In genomic region chr19:37208986-37209385, GRCm38 (mm10) we compare ENCODE assay signal across 8 mouse cellular contexts. TPM values are rescaled to one million over a fixed set of nuclear protein-coding genes. Genes with fewer than 3 reads are reported as not detected.
DNase-seq lines count a peak whose midpoint lies in the region; ATAC-seq and TF ChIP-seq lines count a peak whose summit lies in the region.

No protein-coding gene starts in this region.

- H3K4me2 ChIP-seq in lung, embryonic 14.5 days, result peak overlapping the region; percentile 94
- peak overlapping the region; percentile 94 for H3K4me2 ChIP-seq in embryonic facial prominence, embryonic 14.5 days (ENCODE audit: low read depth, low read length)

- no peaks in the 10 kb centered on the region for H3K9me3 ChIP-seq in lung, embryonic 14.5 days (ENCODE audit: low read depth, low read length)
- no peaks in the 10 kb centered on the region for H3K9me3 ChIP-seq in embryonic facial prominence, embryonic 14.5 days (ENCODE audit: control insufficient read depth, low read length)
- no peaks in the 10 kb centered on the region for H3K9me3 ChIP-seq in limb, embryonic 10.5 days (replicated peaks)

- peak; percentile 13 for DNase-seq in lung, embryonic 14.5 days
- no peak for DNase-seq in lung, postnatal 4 days
- DNase-seq in embryonic facial prominence, embryonic 14.5 days (ENCODE audit: low spot score), result no peak
- no peak for DNase-seq in limb, embryonic 10.5 days (ENCODE audit: low spot score)
- DNase-seq in retina, embryonic 14.5 days (ENCODE audit: low spot score), result peak; percentile 18
- no peak for DNase-seq in cerebellum, adult 11 months
- no peak for DNase-seq in left cerebral cortex, adult 11 months (ENCODE audit: low spot score)
- no peak for DNase-seq in left cerebral cortex, adult 18-20 months (ENCODE audit: low spot score in 2 of 2)

- peaks cover 34% of the 10 kb centered on the region for H3K36me3 ChIP-seq in lung, embryonic 14.5 days (ENCODE audit: insufficient read depth)
- peaks cover 27% of the 10 kb centered on the region for H3K36me3 ChIP-seq in embryonic facial prominence, embryonic 14.5 days (ENCODE audit: control insufficient read depth, insufficient read depth, low read length)
- peaks cover 47% of the 10 kb centered on the region for H3K36me3 ChIP-seq in limb, embryonic 10.5 days

- 41% methylated on average over 7 of the region's 7 CpGs for WGBS in lung, embryonic 14.5 days
- WGBS in embryonic facial prominence, embryonic 14.5 days, result 74% methylated on average over 7 of the region's 7 CpGs
- 85% methylated on average over 7 of the region's 7 CpGs for WGBS in limb, embryonic 10.5 days

- ATAC-seq in lung, embryonic 14.5 days (ENCODE audit: insufficient read depth), result no peak
- no peak for ATAC-seq in embryonic facial prominence, embryonic 14.5 days (ENCODE audit: low read depth)

- peak overlapping the region; percentile 98; the same call in 1 of the 2 replicates for H3K9ac ChIP-seq in lung, embryonic 14.5 days
- peak overlapping the region; percentile 98 for H3K9ac ChIP-seq in embryonic facial prominence, embryonic 14.5 days (ENCODE audit: low read depth, low read length)

- peaks cover 12% of the 10 kb centered on the region for H3K4me1 ChIP-seq in lung, embryonic 14.5 days (ENCODE audit: insufficient read depth)
- H3K4me1 ChIP-seq in embryonic facial prominence, embryonic 14.5 days (ENCODE audit: control insufficient read depth, insufficient read depth, low read length), result peaks cover 10% of the 10 kb centered on the region
- peaks cover 15% of the 10 kb centered on the region for H3K4me1 ChIP-seq in limb, embryonic 10.5 days

- TF ChIP-seq CTCF in lung, embryonic 14.5 days (IDR thresholded peaks at IDR 0.05; ENCODE audit: low read depth), result no peak

- no peaks in the 10 kb centered on the region for H3K27me3 ChIP-seq in lung, embryonic 14.5 days (ENCODE audit: insufficient read depth, low read length)
- no peaks in the 10 kb centered on the region for H3K27me3 ChIP-seq in embryonic facial prominence, embryonic 14.5 days (replicated peaks; ENCODE audit: control insufficient read depth, insufficient read depth, low read length)
- no peaks in the 10 kb centered on the region for H3K27me3 ChIP-seq in limb, embryonic 10.5 days (ENCODE audit: low read depth, poor library complexity, severe bottlenecking)

- no peak overlapping the region for H3K27ac ChIP-seq in lung, embryonic 14.5 days (ENCODE audit: low read depth)
- no peak overlapping the region for H3K27ac ChIP-seq in embryonic facial prominence, embryonic 14.5 days (replicated peaks; ENCODE audit: low read depth, low read length)
- H3K27ac ChIP-seq in limb, embryonic 10.5 days, result no peak overlapping the region

- peak overlapping the region; percentile 99 for H3K4me3 ChIP-seq in lung, embryonic 14.5 days (ENCODE audit: low read depth, low read length)
- peak overlapping the region; percentile 97 for H3K4me3 ChIP-seq in embryonic facial prominence, embryonic 14.5 days (ENCODE audit: low read depth, low read length)
- peak overlapping the region; percentile 81 for H3K4me3 ChIP-seq in limb, embryonic 10.5 days

RNA-seq across cellular contexts. Expression of gene Cpeb3, which starts 0.6 kb away (rescaled TPM):
- polyA plus RNA-seq in lung, embryonic 14.5 days (2014; fragmentation: Nextera tagmentation; extraction: Ambion mirVana), result 0.63 and 0.95 TPM in 2 replicates
- 1.5 and 1.9 TPM in 2 replicates for polyA plus RNA-seq in embryonic facial prominence, embryonic 14.5 days (2014; fragmentation: Nextera tagmentation; extraction: Ambion mirVana)
- 0.65 and 0.78 TPM in 2 replicates for polyA plus RNA-seq in limb, embryonic 10.5 days (2016; fragmentation: Nextera tagmentation; extraction: Ambion mirVana)
- 10 to 100 TPM; 87.0 to 97.8 TPM for total RNA-seq in left cerebral cortex, adult 18-20 months (2021)

RNA-seq across cellular contexts. Expression of gene March5, which starts 1.6 kb away (rescaled TPM):
- polyA plus RNA-seq in lung, embryonic 14.5 days (2014; fragmentation: Nextera tagmentation; extraction: Ambion mirVana), result 113 and 114 TPM in 2 replicates
- 96.0 and 102 TPM in 2 replicates for polyA plus RNA-seq in embryonic facial prominence, embryonic 14.5 days (2014; fragmentation: Nextera tagmentation; extraction: Ambion mirVana)
- polyA plus RNA-seq in limb, embryonic 10.5 days (2016; fragmentation: Nextera tagmentation; extraction: Ambion mirVana), result 128 and 130 TPM in 2 replicates
- total RNA-seq in left cerebral cortex, adult 18-20 months (2021), result 10 to 100 TPM; 90.6 to 92.7 TPM

Comparison
In these comparisons a context has a peak if more than half of its experiments do, and no peak if none do; other contexts are left out.
1. DNase-seq: peak in lung, embryonic 14.5 days (single experiment) and retina, embryonic 14.5 days (single experiment); none in lung, postnatal 4 days (0 of 2), embryonic facial prominence, embryonic 14.5 days (single experiment), limb, embryonic 10.5 days (single experiment), cerebellum, adult 11 months (single experiment), left cerebral cortex, adult 11 months (single experiment) and left cerebral cortex, adult 18-20 months (0 of 2).
2. Peak in every context shown above with its lines, with median percentiles within 50 percentile points of each other: H3K4me3 ChIP-seq.